Mouse (Mus musculus): ENCODE results near the gene Bcl7c.
A peak's percentile ranks its signal among the peaks of the same experiment; 100 is the strongest.
"Not testable (repeated sequence)": the region's sequence is repeated elsewhere in the genome, so short reads cannot be mapped to it uniquely, and the experiment has no call there.

The Bcl7c gene

GRCm38 (mm10) chr7:127716992-127717391, 8.3 kb upstream of the Bcl7c start:
- DNase-seq (ENCODE audit: low spot score in 2 of 2), result peak; percentile 48 to 58

GRCm38 (mm10) chr7:127714816-127715215, 6.1 kb upstream of the Bcl7c start:
- no peak for DNase-seq (ENCODE audit: low spot score in 2 of 2)

- DNase-seq (ENCODE audit: low spot score in 2 of 2), result peak; percentile 53 to 59
These were observed 4.0 kb upstream of the Bcl7c start, which contains the start of gene Ctf1 for GRCm38 (mm10) chr7:127712461-127713385. TSS of gene Ctf1 (plus strand) at chr7:127712736.

GRCm38 (mm10) chr7:127711456-127711855, 2.7 kb upstream of the Bcl7c start:
- no peak for DNase-seq (ENCODE audit: low spot score in 2 of 2)

GRCm38 (mm10) chr7:127711031-127711430, 2.3 kb upstream of the Bcl7c start:
- no peak for DNase-seq (ENCODE audit: low spot score in 2 of 2)

GRCm38 (mm10) chr7:127709261-127709979, 687 bp upstream of the Bcl7c start:
- DNase-seq (ENCODE audit: low spot score in 2 of 2), result no peak

GRCm38 (mm10) chr7:127707957-127708206, 851 bp downstream of the Bcl7c start:
- DNase-seq (ENCODE audit: low spot score in 2 of 2), result no peak

GRCm38 (mm10) chr7:127707045-127707956, 1.4 kb downstream of the Bcl7c start:
- peak in 1 of 2 experiments; percentile 25 for DNase-seq (ENCODE audit: low spot score in 2 of 2)

GRCm38 (mm10) chr7:127705706-127706105, 3.0 kb downstream of the Bcl7c start:
- no peak for DNase-seq (ENCODE audit: low spot score in 2 of 2)

- DNase-seq (ENCODE audit: low spot score in 2 of 2), result no peak
These were observed 4.1 kb downstream of the Bcl7c start for GRCm38 (mm10) chr7:127704598-127704997.

- DNase-seq (ENCODE audit: low spot score in 2 of 2), result no peak
These were observed 5.1 kb downstream of the Bcl7c start for GRCm38 (mm10) chr7:127703561-127704178.

GRCm38 (mm10) chr7:127700712-127701331, 7.9 kb downstream of the Bcl7c start:
- no peak for DNase-seq (ENCODE audit: low spot score in 2 of 2)

- no peak for DNase-seq (ENCODE audit: low spot score in 2 of 2)
These were observed 9.7 kb downstream of the Bcl7c start for GRCm38 (mm10) chr7:127698986-127699385.

- DNase-seq (ENCODE audit: low spot score in 2 of 2), result not testable (repeated sequence)
These were observed 15.0 kb downstream of the Bcl7c start for GRCm38 (mm10) chr7:127693730-127694129.

GRCm38 (mm10) chr7:127693290-127693689, 15.4 kb downstream of the Bcl7c start:
- no peak for DNase-seq (ENCODE audit: low spot score in 2 of 2)

GRCm38 (mm10) chr7:127691221-127691989, 17.3 kb downstream of the Bcl7c start:
- no peak for DNase-seq (ENCODE audit: low spot score in 2 of 2)

GRCm38 (mm10) chr7:127689626-127690280, 19.0 kb downstream of the Bcl7c start:
- DNase-seq (ENCODE audit: low spot score in 2 of 2), result no peak

- no peak for DNase-seq (ENCODE audit: low spot score in 2 of 2)
These were observed 19.8 kb downstream of the Bcl7c start for GRCm38 (mm10) chr7:127688935-127689334.

- DNase-seq (ENCODE audit: low spot score in 2 of 2), result no peak
These were observed 21.8 kb downstream of the Bcl7c start for GRCm38 (mm10) chr7:127686740-127687449.

Measured in spleen, postnatal 36 days (tissue).